Mouse (Mus musculus): Measurements from ENCODE around the gene Tbc1d8. TPM values are rescaled to one million over a fixed set of nuclear protein-coding genes. Genes with fewer than 3 reads are reported as not detected.

Tbc1d8 gene
- polyA plus RNA-seq, 1 experiment: 21.8 TPM

DNA sequence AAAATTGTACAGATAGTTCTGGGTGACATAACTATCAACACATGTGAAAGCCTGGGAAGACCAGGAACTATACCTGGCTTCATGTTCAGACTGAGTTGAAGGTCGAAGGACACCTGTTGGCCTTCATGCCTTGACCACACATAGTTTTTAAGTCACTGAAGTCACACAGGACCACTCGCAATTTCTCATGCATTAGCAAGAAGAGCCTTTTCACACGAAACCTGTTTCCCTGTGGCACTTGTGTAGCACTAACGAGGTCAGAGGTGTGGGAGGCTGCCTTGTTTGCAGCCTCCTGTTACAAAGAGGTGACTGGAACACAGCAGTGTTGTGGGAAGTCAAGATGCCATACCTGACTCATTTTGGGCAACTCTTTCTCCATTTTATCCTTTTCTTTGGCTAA, 105.2 kb downstream of the Tbc1d8 start:
- DNase-seq (ENCODE audit: low read depth in 1 of 2, low spot score in 2 of 2): no peak
- H3K36me3 ChIP-seq (ENCODE audit: control insufficient read depth, insufficient read depth, low read length): peaks cover 26% of the 10 kb centered on the region

DNA sequence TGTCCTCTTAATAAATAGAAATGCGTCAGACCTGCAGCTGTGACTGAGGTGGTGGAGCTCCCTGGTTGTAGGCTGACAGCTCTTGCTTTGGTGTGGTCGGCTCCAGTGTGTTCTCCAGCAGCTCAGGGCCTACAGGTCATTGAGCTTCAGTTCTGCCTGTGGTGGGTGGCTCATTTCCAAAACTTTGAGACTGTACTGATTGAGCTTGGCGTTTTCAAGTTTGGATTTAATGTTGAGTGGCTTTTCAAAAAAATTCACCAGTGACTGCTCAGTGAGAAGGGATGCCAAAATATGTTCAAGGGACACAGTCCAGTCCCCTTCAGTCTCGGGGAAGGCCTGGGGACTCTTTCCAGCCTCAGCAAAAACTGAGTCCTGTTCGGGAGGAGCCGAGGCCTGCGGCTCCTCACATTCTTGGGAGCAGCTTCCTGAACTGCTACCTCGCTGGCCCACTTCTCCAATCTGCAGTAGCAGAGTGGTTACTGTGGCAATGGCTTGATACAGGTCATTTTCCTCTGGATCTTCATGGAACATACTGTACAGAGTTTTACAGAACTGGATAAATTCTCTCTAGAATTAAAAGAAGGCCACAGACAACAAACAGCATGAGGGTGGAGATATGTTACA, 106.2 kb downstream of the Tbc1d8 start:
- 80% methylated on average over 8 of the region's 8 CpGs for WGBS
- no peak for DNase-seq (ENCODE audit: low read depth in 1 of 2, low spot score in 2 of 2)
- H3K4me3 ChIP-seq (ENCODE audit: extremely low read depth, insufficient read depth, insufficient read length): no peak overlapping the region
- TF ChIP-seq CTCF (IDR thresholded peaks at IDR 0.05; ENCODE audit: extremely low read depth, insufficient read depth, insufficient read length, insufficient replicate concordance) (no peak), POLR2A (IDR thresholded peaks at IDR 0.05; ENCODE audit: low read depth, low read length) (no peak)
- no peak overlapping the region for H3K27ac ChIP-seq (ENCODE audit: insufficient read depth, low read length)
- H3K27me3 ChIP-seq (ENCODE audit: control insufficient read depth, insufficient read depth, low read length): no peaks in the 10 kb centered on the region
- H3K4me1 ChIP-seq (ENCODE audit: control insufficient read depth, insufficient read depth, insufficient read length): peaks cover 6% of the 10 kb centered on the region; the same call in 1 of the 2 replicates
- H3K36me3 ChIP-seq (ENCODE audit: control insufficient read depth, insufficient read depth, low read length): peaks cover 26% of the 10 kb centered on the region

More for the DNA sequence above, 105.2 kb downstream of the Tbc1d8 start:
- Histone ChIP-seq H3K27me3 (ENCODE audit: control insufficient read depth, insufficient read depth, low read length) (no peaks in the 10 kb centered on the region), H3K4me1 (ENCODE audit: control insufficient read depth, insufficient read depth, insufficient read length) (peaks cover 6% of the 10 kb centered on the region; the same call in 1 of the 2 replicates), H3K4me3 (ENCODE audit: extremely low read depth, insufficient read depth, insufficient read length) (no peak overlapping the region), H3K27ac (ENCODE audit: insufficient read depth, low read length) (no peak overlapping the region)
- TF ChIP-seq CTCF (IDR thresholded peaks at IDR 0.05; ENCODE audit: extremely low read depth, insufficient read depth, insufficient read length, insufficient replicate concordance) (no peak), POLR2A (IDR thresholded peaks at IDR 0.05; ENCODE audit: low read depth, low read length) (no peak)
- WGBS: 84% methylated on average over 4 of the region's 4 CpGs

DNA sequence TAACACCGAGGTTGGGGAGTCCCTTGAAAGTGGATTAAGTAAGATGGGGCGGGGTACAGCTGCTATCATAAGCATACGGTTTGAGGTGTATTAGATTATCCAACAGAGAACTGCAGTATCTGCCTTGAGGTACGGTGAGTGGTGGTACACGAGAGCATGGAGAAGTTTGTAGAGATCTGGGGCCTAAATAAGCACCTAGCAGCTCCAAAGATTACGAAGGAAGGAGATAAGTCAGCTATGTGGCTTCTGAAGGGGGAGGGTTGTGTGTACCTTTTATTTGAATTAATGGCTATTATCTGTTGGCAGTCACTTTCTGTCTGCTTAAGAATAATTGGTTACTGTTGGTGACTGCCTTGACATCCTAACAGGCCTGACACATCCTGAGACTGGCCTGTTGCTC, 108.1 kb downstream of the Tbc1d8 start:
- Histone ChIP-seq H3K27ac (ENCODE audit: insufficient read depth, low read length) (no peak overlapping the region), H3K36me3 (ENCODE audit: control insufficient read depth, insufficient read depth, low read length) (peaks cover 26% of the 10 kb centered on the region), H3K4me1 (ENCODE audit: control insufficient read depth, insufficient read depth, insufficient read length) (peaks cover 6% of the 10 kb centered on the region; the same call in 1 of the 2 replicates), H3K4me3 (ENCODE audit: extremely low read depth, insufficient read depth, insufficient read length) (no peak overlapping the region), H3K27me3 (ENCODE audit: control insufficient read depth, insufficient read depth, low read length) (no peaks in the 10 kb centered on the region)
- 77% methylated on average over 6 of the region's 6 CpGs for whole genome bisulfite sequencing
- no peak for TF ChIP-seq CTCF (IDR thresholded peaks at IDR 0.05; ENCODE audit: extremely low read depth, insufficient read depth, insufficient read length, insufficient replicate concordance)
- no peak for DNase-seq (ENCODE audit: low read depth in 1 of 2, low spot score in 2 of 2)

DNA sequence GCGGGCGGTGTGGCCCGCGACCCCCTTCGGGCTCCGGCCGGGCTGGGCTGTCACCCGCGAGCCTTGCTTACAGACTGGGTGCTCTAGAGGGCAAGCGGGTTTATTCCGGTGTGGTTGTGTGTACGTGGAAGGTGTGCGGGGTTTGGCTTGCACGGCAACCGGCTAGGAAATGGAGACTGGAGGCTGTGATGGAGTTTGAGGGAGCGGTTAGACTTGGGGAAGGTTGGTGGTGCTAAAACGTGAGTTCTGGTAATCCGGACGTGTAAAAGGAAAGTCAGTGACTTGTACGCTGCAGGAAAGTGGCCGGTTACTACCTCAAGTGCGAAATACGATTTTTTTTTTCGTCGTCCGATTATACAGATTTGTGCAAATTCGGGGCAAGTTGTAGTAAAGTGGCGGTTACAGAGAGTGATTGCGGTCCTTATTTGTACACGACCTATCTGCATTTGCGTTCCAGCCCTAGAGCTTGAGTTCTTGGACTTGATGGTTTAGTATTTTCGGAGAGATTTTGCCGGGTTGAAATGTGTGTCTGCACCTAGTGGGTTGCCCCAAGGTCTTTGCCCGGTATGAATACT, 110.2 kb downstream of the Tbc1d8 start:
- DNase-seq (ENCODE audit: low read depth in 1 of 2, low spot score in 2 of 2): no peak
- peaks cover 6% of the 10 kb centered on the region; the same call in 1 of the 2 replicates for H3K4me1 ChIP-seq (ENCODE audit: control insufficient read depth, insufficient read depth, insufficient read length)
- 1% methylated on average over 34 of the region's 34 CpGs for WGBS
- TF ChIP-seq CTCF (IDR thresholded peaks at IDR 0.05; ENCODE audit: extremely low read depth, insufficient read depth, insufficient read length, insufficient replicate concordance) (no peak), POLR2A (IDR thresholded peaks at IDR 0.05; ENCODE audit: low read depth, low read length) (no peak)
- peaks cover 24% of the 10 kb centered on the region for H3K36me3 ChIP-seq (ENCODE audit: control insufficient read depth, insufficient read depth, low read length)
- H3K27me3 ChIP-seq (ENCODE audit: control insufficient read depth, insufficient read depth, low read length): no peaks in the 10 kb centered on the region
- H3K27ac ChIP-seq (ENCODE audit: insufficient read depth, low read length): peak overlapping the region; percentile 75
- peak overlapping the region; percentile 98 for H3K4me3 ChIP-seq (ENCODE audit: extremely low read depth, insufficient read depth, insufficient read length)

DNA sequence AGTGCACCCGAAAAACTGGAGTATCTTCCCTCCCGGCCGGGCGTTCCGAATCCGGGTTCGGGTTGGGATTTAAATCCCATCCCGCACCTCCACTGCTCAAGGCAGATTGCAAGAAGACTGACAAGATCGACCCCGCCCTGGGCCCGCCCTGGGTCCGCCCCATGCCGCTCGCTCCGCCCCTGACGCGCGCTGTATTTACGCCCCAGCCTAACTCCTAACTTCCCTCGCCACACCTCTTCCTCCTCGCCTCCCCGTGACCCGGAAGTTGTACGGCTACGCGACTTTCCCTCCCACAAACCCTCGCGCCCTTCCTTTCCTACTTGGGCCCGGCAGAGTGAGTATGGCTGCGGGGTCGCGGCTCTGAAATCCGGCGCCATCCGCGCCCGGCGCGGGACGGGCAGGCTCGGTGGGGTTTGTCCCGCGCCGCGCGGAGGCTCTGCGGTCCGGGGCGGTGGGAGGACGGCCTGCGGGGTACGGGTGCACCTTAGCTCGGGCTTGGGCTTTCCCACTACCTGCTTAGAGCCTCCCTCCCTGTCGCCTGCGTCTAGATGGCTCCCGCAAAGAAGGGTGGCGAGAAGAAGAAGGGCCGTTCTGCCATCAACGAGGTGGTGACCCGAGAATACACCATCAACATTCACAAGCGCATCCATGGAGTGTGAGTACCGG, 110.8 kb downstream of the Tbc1d8 start, which contains the start of gene Rpl31:
Rpl31 (plus strand) TSS at position 242 of the 666 bp plus-strand sequence.
- H3K27me3 ChIP-seq (ENCODE audit: control insufficient read depth, insufficient read depth, low read length): no peaks in the 10 kb centered on the region
- H3K36me3 ChIP-seq (ENCODE audit: control insufficient read depth, insufficient read depth, low read length): peaks cover 22% of the 10 kb centered on the region
- WGBS: under 1% methylated on average over 60 of the region's 62 CpGs
- H3K4me1 ChIP-seq (ENCODE audit: control insufficient read depth, insufficient read depth, insufficient read length): peaks cover 6% of the 10 kb centered on the region; the same call in 1 of the 2 replicates
- H3K27ac ChIP-seq (ENCODE audit: insufficient read depth, low read length): peak within 1 kb of the TSS; percentile 75
- DNase-seq (ENCODE audit: low read depth in 1 of 2, low spot score in 2 of 2): peak; percentile 89 to 96
- TF ChIP-seq POLR2A (IDR thresholded peaks at IDR 0.05; ENCODE audit: low read depth, low read length): peak; percentile 30; the same call in 1 of the 2 replicates
- TF ChIP-seq CTCF (IDR thresholded peaks at IDR 0.05; ENCODE audit: extremely low read depth, insufficient read depth, insufficient read length, insufficient replicate concordance): no peak
- peak within 1 kb of the TSS; percentile 98 for H3K4me3 ChIP-seq (ENCODE audit: extremely low read depth, insufficient read depth, insufficient read length)

DNA sequence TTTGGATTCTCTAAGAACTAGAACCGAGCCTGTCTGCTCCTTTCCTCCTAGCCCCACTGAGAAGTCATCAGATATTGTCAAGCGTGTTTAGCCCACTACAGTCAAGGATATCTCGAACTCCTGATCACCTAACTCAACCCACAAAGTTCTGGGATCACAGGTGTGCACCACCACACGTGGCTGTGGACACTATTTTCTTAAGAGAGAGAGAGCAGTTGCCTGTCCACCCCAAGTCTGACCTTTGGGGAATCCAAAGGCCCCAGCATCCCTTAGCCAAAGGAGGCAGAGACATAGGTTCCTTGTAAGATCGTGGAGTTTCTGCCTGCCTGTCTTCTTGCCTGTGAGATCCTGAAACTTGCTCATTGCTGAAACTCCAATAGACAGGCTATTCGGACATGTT, 111.5 kb downstream of the Tbc1d8 start:
- no peak overlapping the region for H3K27ac ChIP-seq (ENCODE audit: insufficient read depth, low read length)
- TF ChIP-seq POLR2A (IDR thresholded peaks at IDR 0.05; ENCODE audit: low read depth, low read length): no peak
- TF ChIP-seq CTCF (IDR thresholded peaks at IDR 0.05; ENCODE audit: extremely low read depth, insufficient read depth, insufficient read length, insufficient replicate concordance): no peak
- peaks cover 17% of the 10 kb centered on the region for H3K36me3 ChIP-seq (ENCODE audit: control insufficient read depth, insufficient read depth, low read length)
- peak overlapping the region; percentile 58; the same call in 1 of the 2 replicates for H3K4me3 ChIP-seq (ENCODE audit: extremely low read depth, insufficient read depth, insufficient read length)
- WGBS: 33% methylated on average over 6 of the region's 6 CpGs
- no peak for DNase-seq (ENCODE audit: low read depth in 1 of 2, low spot score in 2 of 2)
- H3K27me3 ChIP-seq (ENCODE audit: control insufficient read depth, insufficient read depth, low read length): no peaks in the 10 kb centered on the region
- H3K4me1 ChIP-seq (ENCODE audit: control insufficient read depth, insufficient read depth, insufficient read length): peaks cover 6% of the 10 kb centered on the region; the same call in 1 of the 2 replicates
